Mouse (Mus musculus): ENCODE data around the gene Dip2c. TPM values are rescaled to one million over a fixed set of nuclear protein-coding genes. Genes with fewer than 3 reads are reported as not detected.

Dip2c gene
- polyA plus RNA-seq, 1 experiment from 2014 or later = 14.7 TPM

- Histone ChIP-seq H3K4me1 (peaks cover 6% of the 10 kb centered on the region; the same call in 1 of the 2 replicates), H3K27ac (no peak overlapping the region), H3K27me3 (replicated peaks) (no peaks in the 10 kb centered on the region), H3K9ac (no peak overlapping the region), H3K9me3 (no peaks in the 10 kb centered on the region), H3K4me3 (no peak overlapping the region), H3K4me2 (no peak overlapping the region), H3K36me3 (replicated peaks) (no peaks in the 10 kb centered on the region)
- WGBS = 81% methylated on average over 1 of the region's 1 CpGs
- ATAC-seq (replicated peaks) = no peak
Observed at GRCm38 (mm10) chr13:9395286-9395685, 119.0 kb downstream of the Dip2c start.

DNA sequence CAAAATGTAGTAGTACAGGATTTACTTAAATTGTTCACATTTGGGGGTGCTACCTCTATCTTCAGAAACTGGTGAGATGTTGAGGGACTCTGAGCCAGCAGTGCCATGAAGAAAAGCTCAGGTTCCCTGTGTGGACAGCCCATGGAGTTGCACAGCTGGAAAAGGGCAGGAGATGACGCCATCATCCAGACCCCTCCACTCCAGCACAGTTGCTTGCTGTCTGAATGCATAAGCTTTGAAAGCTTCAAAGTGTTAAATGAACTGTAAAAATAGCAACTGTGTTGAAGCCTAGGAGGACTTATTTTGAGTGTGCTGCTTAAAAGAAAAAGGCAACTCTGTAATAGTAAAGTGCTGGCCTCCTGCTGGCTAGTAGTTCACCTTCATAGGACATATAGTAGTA is 122.5 kb downstream of the Dip2c start:
- Histone ChIP-seq H3K27me3 (replicated peaks) (no peaks in the 10 kb centered on the region), H3K4me3 (no peak overlapping the region), H3K9ac (no peak overlapping the region), H3K27ac (no peak overlapping the region), H3K4me2 (no peak overlapping the region), H3K9me3 (peaks cover 4% of the 10 kb centered on the region; the same call in 1 of the 2 replicates), H3K36me3 (replicated peaks) (no peaks in the 10 kb centered on the region; the same call in 1 of the 2 replicates), H3K4me1 (peaks cover 3% of the 10 kb centered on the region; the same call in 1 of the 2 replicates)
- no peak for ATAC-seq (replicated peaks)
- 16% methylated on average over 1 of the region's 1 CpGs for WGBS

DNA sequence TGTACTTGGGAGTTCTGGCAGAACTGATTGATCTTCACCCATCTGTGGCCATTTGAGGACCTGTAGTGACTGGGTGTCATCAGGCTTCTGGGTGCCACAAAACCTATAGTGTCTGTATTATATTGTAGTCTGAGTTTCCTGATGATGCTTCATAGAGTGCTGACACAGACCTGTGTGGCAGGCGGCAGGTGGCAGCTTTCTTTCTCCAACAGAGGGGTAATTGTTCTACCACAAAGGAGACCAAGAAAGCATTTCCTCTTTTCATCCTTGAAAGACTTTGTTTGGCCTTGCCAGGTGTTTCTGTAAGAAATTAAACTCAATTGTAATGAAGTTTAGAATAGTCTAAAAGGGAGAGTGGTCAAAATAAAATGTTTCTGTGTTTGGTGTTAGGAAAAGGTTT is 129.1 kb downstream of the Dip2c start:
- H3K4me1 ChIP-seq = no peaks in the 10 kb centered on the region
- H3K36me3 ChIP-seq (replicated peaks) = no peaks in the 10 kb centered on the region; the same call in 1 of the 2 replicates
- no peak overlapping the region for H3K4me3 ChIP-seq
- no peaks in the 10 kb centered on the region for H3K27me3 ChIP-seq (replicated peaks)
- H3K4me2 ChIP-seq = no peak overlapping the region
- H3K9me3 ChIP-seq = peaks cover 4% of the 10 kb centered on the region; the same call in 1 of the 2 replicates
- no peak for ATAC-seq (replicated peaks)
- no peak overlapping the region for H3K9ac ChIP-seq
- 76% methylated on average over 1 of the region's 1 CpGs for WGBS
- no peak overlapping the region for H3K27ac ChIP-seq

GRCm38 (mm10) chr13:9408983-9409382 is 132.7 kb downstream of the Dip2c start:
- H3K36me3 ChIP-seq (replicated peaks) = no peaks in the 10 kb centered on the region
- no peaks in the 10 kb centered on the region for H3K27me3 ChIP-seq (replicated peaks)
- 86% methylated on average over 4 of the region's 4 CpGs for WGBS
- no peak overlapping the region for H3K9ac ChIP-seq
- H3K27ac ChIP-seq = no peak overlapping the region
- no peak overlapping the region for H3K4me2 ChIP-seq
- no peaks in the 10 kb centered on the region for H3K4me1 ChIP-seq
- H3K4me3 ChIP-seq = no peak overlapping the region
- H3K9me3 ChIP-seq = no peaks in the 10 kb centered on the region
- no peak for ATAC-seq (replicated peaks)

GRCm38 (mm10) chr13:9418441-9418840 is 142.1 kb downstream of the Dip2c start:
- no peak for ATAC-seq (replicated peaks)
- Histone ChIP-seq H3K36me3 (replicated peaks) (no peaks in the 10 kb centered on the region), H3K4me1 (no peaks in the 10 kb centered on the region), H3K27ac (no peak overlapping the region), H3K9ac (no peak overlapping the region), H3K9me3 (no peaks in the 10 kb centered on the region), H3K27me3 (replicated peaks) (no peaks in the 10 kb centered on the region), H3K4me3 (no peak overlapping the region), H3K4me2 (no peak overlapping the region)
- WGBS = 97% methylated on average over 3 of the region's 3 CpGs

DNA sequence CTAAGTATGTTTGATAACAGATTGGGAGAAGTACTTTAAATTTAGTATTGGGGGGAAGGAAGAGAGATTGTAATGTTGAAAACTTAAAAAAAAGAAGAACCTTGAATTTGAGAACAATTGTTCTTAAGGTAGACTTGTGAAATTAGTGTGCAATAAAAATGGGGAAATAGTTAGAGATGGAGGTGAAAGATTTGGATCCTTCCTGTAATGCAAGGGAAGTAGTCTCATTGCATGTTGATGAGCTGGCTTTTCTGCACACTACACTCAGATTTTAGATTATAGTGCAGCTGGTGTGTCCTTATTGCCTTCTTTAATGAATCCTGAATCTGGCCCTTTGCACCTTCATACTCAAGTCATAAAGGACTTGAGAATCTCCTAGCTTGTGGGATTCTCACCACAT is 142.9 kb downstream of the Dip2c start:
- Histone ChIP-seq H3K27ac (no peak overlapping the region), H3K9ac (no peak overlapping the region), H3K27me3 (replicated peaks) (no peaks in the 10 kb centered on the region), H3K9me3 (no peaks in the 10 kb centered on the region), H3K4me3 (no peak overlapping the region), H3K4me1 (no peaks in the 10 kb centered on the region), H3K4me2 (no peak overlapping the region), H3K36me3 (replicated peaks) (no peaks in the 10 kb centered on the region)
- ATAC-seq (replicated peaks) = no peak

- Histone ChIP-seq H3K27ac (no peak overlapping the region), H3K9ac (no peak overlapping the region), H3K9me3 (no peaks in the 10 kb centered on the region), H3K4me2 (no peak overlapping the region), H3K4me3 (no peak overlapping the region), H3K4me1 (no peaks in the 10 kb centered on the region), H3K36me3 (replicated peaks) (no peaks in the 10 kb centered on the region), H3K27me3 (replicated peaks) (no peaks in the 10 kb centered on the region)
- 96% methylated on average over 4 of the region's 4 CpGs for WGBS
- no peak for ATAC-seq (replicated peaks)
Observed at GRCm38 (mm10) chr13:9421949-9422348, 145.6 kb downstream of the Dip2c start.

DNA sequence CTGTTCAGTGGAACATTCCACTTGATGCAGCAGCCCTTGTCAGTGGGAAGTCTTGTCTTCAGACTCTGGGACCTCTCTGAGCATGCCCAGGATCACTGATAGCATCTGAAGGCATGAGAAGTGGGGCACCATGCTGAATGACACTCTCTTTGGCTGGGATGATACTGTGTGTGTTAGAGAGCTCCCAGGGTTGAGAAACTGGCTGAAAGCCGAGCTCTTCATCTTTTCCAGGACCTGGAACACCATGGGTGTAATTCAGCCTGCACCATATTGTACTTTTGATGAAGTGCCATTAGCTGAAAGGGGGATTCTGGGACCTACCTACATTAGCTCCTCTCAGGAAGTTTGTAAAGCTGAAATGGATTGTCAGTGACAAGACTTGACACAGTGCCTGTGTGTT is 146.5 kb downstream of the Dip2c start:
- Histone ChIP-seq H3K36me3 (replicated peaks) (no peaks in the 10 kb centered on the region), H3K27me3 (replicated peaks) (no peaks in the 10 kb centered on the region), H3K9me3 (no peaks in the 10 kb centered on the region), H3K9ac (no peak overlapping the region), H3K4me1 (no peaks in the 10 kb centered on the region), H3K4me2 (no peak overlapping the region), H3K27ac (no peak overlapping the region), H3K4me3 (no peak overlapping the region)
- 81% methylated on average over 1 of the region's 1 CpGs for WGBS
- no peak for ATAC-seq (replicated peaks)

GRCm38 (mm10) chr13:9424434-9424833 is 148.1 kb downstream of the Dip2c start:
- Histone ChIP-seq H3K9ac (no peak overlapping the region), H3K4me2 (no peak overlapping the region), H3K4me3 (no peak overlapping the region), H3K36me3 (replicated peaks) (no peaks in the 10 kb centered on the region), H3K27me3 (replicated peaks) (no peaks in the 10 kb centered on the region), H3K27ac (no peak overlapping the region), H3K4me1 (no peaks in the 10 kb centered on the region), H3K9me3 (no peaks in the 10 kb centered on the region)
- ATAC-seq (replicated peaks) = no peak

DNA sequence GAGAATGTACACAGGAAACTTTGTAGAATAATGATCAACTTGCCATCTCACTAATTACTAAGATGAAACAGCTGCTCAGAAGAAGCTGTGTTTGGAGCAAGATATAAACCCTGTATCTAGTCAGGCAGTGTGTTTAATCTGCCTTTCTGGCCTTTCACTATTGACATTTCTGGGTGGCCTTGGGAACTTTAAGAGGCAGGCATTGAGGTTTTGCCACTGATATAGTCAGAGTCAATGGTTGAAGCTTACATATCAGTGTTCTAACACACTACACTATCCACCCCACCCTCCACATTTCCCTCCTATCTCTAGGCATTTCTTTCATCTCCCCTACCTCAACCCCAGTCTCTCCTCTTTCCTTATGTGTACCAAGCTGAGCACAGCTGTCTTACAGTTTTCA is 149.9 kb downstream of the Dip2c start:
- no peaks in the 10 kb centered on the region for H3K36me3 ChIP-seq (replicated peaks)
- peaks cover 2% of the 10 kb centered on the region; the same call in 1 of the 2 replicates for H3K9me3 ChIP-seq
- no peak overlapping the region for H3K4me3 ChIP-seq
- H3K9ac ChIP-seq = no peak overlapping the region
- no peaks in the 10 kb centered on the region for H3K27me3 ChIP-seq (replicated peaks)
- no peaks in the 10 kb centered on the region for H3K4me1 ChIP-seq
- H3K4me2 ChIP-seq = no peak overlapping the region
- no peak overlapping the region for H3K27ac ChIP-seq
- no peak for ATAC-seq (replicated peaks)

- no peaks in the 10 kb centered on the region for H3K4me1 ChIP-seq
- no peak overlapping the region for H3K4me2 ChIP-seq
- WGBS = 82% methylated on average over 4 of the region's 4 CpGs
- H3K36me3 ChIP-seq (replicated peaks) = no peaks in the 10 kb centered on the region
- no peak overlapping the region for H3K4me3 ChIP-seq
- H3K9ac ChIP-seq = no peak overlapping the region
- H3K27ac ChIP-seq = no peak overlapping the region
- peaks cover 3% of the 10 kb centered on the region; the same call in 1 of the 2 replicates for H3K9me3 ChIP-seq
- no peak for ATAC-seq (replicated peaks)
- no peaks in the 10 kb centered on the region for H3K27me3 ChIP-seq (replicated peaks)
Observed at GRCm38 (mm10) chr13:9426779-9427178, 150.5 kb downstream of the Dip2c start.

DNA sequence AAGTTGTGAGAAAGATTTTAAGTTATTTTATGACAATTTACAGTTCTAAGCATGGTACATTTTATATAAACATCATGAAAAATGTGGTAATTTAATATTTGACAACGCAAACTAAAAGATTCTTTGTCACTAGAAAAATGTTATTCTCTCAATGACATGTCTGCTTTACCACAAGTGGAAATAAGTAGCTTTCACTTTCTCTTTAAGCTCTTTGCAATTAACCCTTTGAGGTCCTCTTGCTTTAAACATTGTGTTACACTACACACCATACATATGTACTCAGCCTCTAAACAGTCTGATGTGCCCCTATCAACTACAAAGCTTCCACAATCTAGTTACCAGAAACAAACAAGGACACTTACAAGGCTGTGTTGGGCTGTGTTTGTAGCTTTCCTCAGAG is 153.6 kb downstream of the Dip2c start:
- Histone ChIP-seq H3K9me3 (peaks cover 3% of the 10 kb centered on the region; the same call in 1 of the 2 replicates), H3K4me3 (no peak overlapping the region), H3K36me3 (replicated peaks) (no peaks in the 10 kb centered on the region), H3K9ac (no peak overlapping the region), H3K27ac (no peak overlapping the region), H3K4me1 (no peaks in the 10 kb centered on the region), H3K4me2 (no peak overlapping the region), H3K27me3 (replicated peaks) (no peaks in the 10 kb centered on the region)
- WGBS = 95% methylated on average over 1 of the region's 1 CpGs
- ATAC-seq (replicated peaks) = no peak

- Histone ChIP-seq H3K4me1 (no peaks in the 10 kb centered on the region), H3K9me3 (peaks cover 3% of the 10 kb centered on the region; the same call in 1 of the 2 replicates), H3K4me3 (no peak overlapping the region), H3K9ac (no peak overlapping the region), H3K4me2 (no peak overlapping the region), H3K27me3 (replicated peaks) (no peaks in the 10 kb centered on the region), H3K27ac (no peak overlapping the region), H3K36me3 (replicated peaks) (no peaks in the 10 kb centered on the region)
- 95% methylated on average over 2 of the region's 2 CpGs for WGBS
- ATAC-seq (replicated peaks) = no peak
Observed at GRCm38 (mm10) chr13:9430724-9431123, 154.4 kb downstream of the Dip2c start.

DNA sequence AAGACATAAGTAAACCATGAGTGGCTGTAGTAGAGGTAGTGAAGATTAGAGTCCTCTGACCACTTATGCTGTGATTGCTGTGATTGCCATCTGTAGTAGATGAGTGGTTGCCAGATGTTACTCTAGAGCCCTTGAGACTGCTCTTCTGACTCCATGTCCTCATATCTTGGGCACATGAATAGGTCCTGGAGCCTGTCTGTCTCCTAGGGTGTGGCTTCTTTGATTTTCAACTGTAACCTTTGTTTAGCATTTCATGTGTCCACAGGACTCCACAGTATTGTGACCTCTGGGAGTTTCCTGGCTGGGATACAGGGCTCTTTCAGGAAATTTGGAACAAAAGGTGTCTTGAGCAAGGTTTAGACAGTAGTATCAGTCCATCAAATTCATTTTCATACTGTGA is 155.1 kb downstream of the Dip2c start:
- peaks cover 3% of the 10 kb centered on the region; the same call in 1 of the 2 replicates for H3K9me3 ChIP-seq
- no peak overlapping the region for H3K27ac ChIP-seq
- no peak overlapping the region for H3K4me3 ChIP-seq
- no peaks in the 10 kb centered on the region for H3K4me1 ChIP-seq
- no peak for ATAC-seq (replicated peaks)
- H3K27me3 ChIP-seq (replicated peaks) = no peaks in the 10 kb centered on the region
- no peaks in the 10 kb centered on the region for H3K36me3 ChIP-seq (replicated peaks)
- no peak overlapping the region for H3K4me2 ChIP-seq
- no peak overlapping the region for H3K9ac ChIP-seq
